Mouse (Mus musculus) urinary bladder, adult 18-20 months (tissue): ENCODE measurements around the gene Rflnb.
"Not testable (repeated sequence)": the region's sequence is repeated elsewhere in the genome, so short reads cannot be mapped to it uniquely, and the experiment has no call there.

Experiments
- DNase-seq, 2 experiments: peaks; one replicate each; pipeline ENCODE4 v3.0.0; 2022; ENCODE audit warnings: low spot score in 2 of 2, mixed read lengths in 2 of 2

The Rflnb gene

GRCm38 (mm10) chr11:76037581-76038294 is 10.2 kb upstream of the Rflnb start:
- DNase-seq: no peak

- no peak for DNase-seq
Observed at GRCm38 (mm10) chr11:76035182-76035581, 7.6 kb upstream of the Rflnb start.

GRCm38 (mm10) chr11:76033836-76034235 is 6.3 kb upstream of the Rflnb start:
- no peak for DNase-seq

GRCm38 (mm10) chr11:76033359-76033758 is 5.8 kb upstream of the Rflnb start:
- DNase-seq: no peak

GRCm38 (mm10) chr11:76028072-76028465 is 487 bp upstream of the Rflnb start:
- peak; percentile 25 to 57 for DNase-seq

GRCm38 (mm10) chr11:76026527-76027138 is 949 bp downstream of the Rflnb start:
- no peak for DNase-seq

- no peak for DNase-seq
Observed at GRCm38 (mm10) chr11:76025080-76025583, 2.5 kb downstream of the Rflnb start.

- DNase-seq: no peak
Observed at GRCm38 (mm10) chr11:76020916-76021315, 6.7 kb downstream of the Rflnb start.

- DNase-seq: no peak
Observed at GRCm38 (mm10) chr11:76019879-76020278, 7.7 kb downstream of the Rflnb start.

GRCm38 (mm10) chr11:76015814-76016213 is 11.8 kb downstream of the Rflnb start:
- no peak for DNase-seq

- DNase-seq: no peak
Observed at GRCm38 (mm10) chr11:76015251-76015650, 12.3 kb downstream of the Rflnb start.

- no peak for DNase-seq
Observed at GRCm38 (mm10) chr11:76010838-76011624, 16.6 kb downstream of the Rflnb start.

- DNase-seq: no peak
Observed at GRCm38 (mm10) chr11:76009101-76009500, 18.5 kb downstream of the Rflnb start.

GRCm38 (mm10) chr11:76008162-76008561 is 19.4 kb downstream of the Rflnb start:
- DNase-seq: peak in 1 of 2 experiments; percentile 15

GRCm38 (mm10) chr11:76004276-76004675 is 23.3 kb downstream of the Rflnb start:
- DNase-seq: not testable (repeated sequence)

GRCm38 (mm10) chr11:76001237-76001878 is 26.2 kb downstream of the Rflnb start:
- no peak for DNase-seq

- DNase-seq: no peak
Observed at GRCm38 (mm10) chr11:76000701-76001100, 26.9 kb downstream of the Rflnb start.

GRCm38 (mm10) chr11:75999440-76000155 is 28.0 kb downstream of the Rflnb start, which contains the start of gene 1700016K19Rik:
1700016K19Rik (plus strand) TSS chr11:75999912.
- peak; percentile 66 to 84 for DNase-seq

GRCm38 (mm10) chr11:75994357-75994756 is 33.2 kb downstream of the Rflnb start:
- no peak for DNase-seq

- no peak for DNase-seq
Observed at GRCm38 (mm10) chr11:75992481-75992880, 35.1 kb downstream of the Rflnb start.

- DNase-seq: no peak
Observed at GRCm38 (mm10) chr11:75991911-75992310, 35.7 kb downstream of the Rflnb start.
